Mouse (Mus musculus) spleen, adult 2 months (tissue): Measurements from ENCODE around the gene Prom1.

Source experiments
- CTCF ChIP-seq: fragments of 200-500 bp; IDR thresholded peaks from 2 replicates; pipeline ENCODE4 v1.5.1; 2011; ENCODE audit warnings: mild to moderate bottlenecking, inconsistent platforms; ENCODE audit not compliant: insufficient read depth, insufficient read length, insufficient replicate concordance; ENCODE audit errors: extremely low read depth
- POLR2A ChIP-seq: fragments of 200-500 bp; IDR thresholded peaks from 2 replicates; pipeline ENCODE4 v1.6.1; 2011; ENCODE audit warnings: low read depth, low read length, inconsistent platforms

DNA sequence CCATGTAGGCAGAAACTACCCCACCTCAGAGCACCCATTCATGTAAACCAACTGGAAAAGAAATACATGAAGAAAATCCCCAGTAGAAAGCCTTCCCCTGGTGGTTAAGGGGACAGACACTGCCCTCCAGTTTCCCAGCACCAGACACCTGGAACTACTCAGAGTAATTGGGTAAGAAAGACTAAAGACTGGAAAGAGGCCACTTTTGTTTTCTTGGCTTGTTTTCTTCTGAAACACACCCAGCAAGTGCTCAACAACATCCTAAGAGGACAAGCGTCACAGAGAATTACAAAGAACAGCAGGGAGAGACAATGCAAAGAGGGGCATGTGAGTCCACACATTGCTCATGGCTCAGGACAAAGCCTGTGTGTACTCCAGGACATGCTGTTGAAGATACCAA is 20.7 kb downstream of the Prom1 start:
- TF ChIP-seq CTCF (no peak), POLR2A (no peak)
